Mouse (Mus musculus) limb, embryonic 14.5 days (tissue): ENCODE data around the gene Anp32a. TPM values are rescaled to one million over a fixed set of nuclear protein-coding genes. Genes with fewer than 3 reads are reported as not detected.
A peak's percentile ranks its signal among the peaks of the same experiment; 100 is the strongest.

Experiments
- ATAC-seq: fragments of 200-750 bp; cut with Nextera tagmentation; 2 replicates; pipeline ENCODE4 v1.8.0; 2017; ENCODE audit warnings: low read depth, moderate number of reproducible peaks, moderate TSS enrichment; ENCODE audit not compliant: low FRiP score
- DNase-seq: peaks from one replicate; pipeline ENCODE4 v3.0.0-alpha.2; 2015; ENCODE audit warnings: low spot score
- H3K27ac ChIP-seq: fragments of 300-500 bp; sonication (generic); replicated peaks from 2 replicates; pipeline ENCODE4 v1.5.1; 2014; ENCODE audit warnings: low read depth, mild to moderate bottlenecking, low read length, moderate library complexity, mixed read lengths
- H3K27me3 ChIP-seq: fragments of 300-500 bp; sonication (generic); 2 replicates; pipeline ENCODE4 v1.6.1; 2014; ENCODE audit warnings: low read length, mixed read lengths; ENCODE audit not compliant: control insufficient read depth, insufficient read depth
- H3K36me3 ChIP-seq: fragments of 300-500 bp; sonication (generic); 2 replicates; pipeline ENCODE4 v1.6.1; 2014; ENCODE audit warnings: mild to moderate bottlenecking, low read length, moderate library complexity, mixed read lengths; ENCODE audit not compliant: control insufficient read depth, insufficient read depth
- H3K4me1 ChIP-seq: fragments of 300-500 bp; sonication (generic); 2 replicates; pipeline ENCODE4 v1.6.1; 2014; ENCODE audit warnings: antibody characterized with exemption, low read length, mixed read lengths; ENCODE audit not compliant: control insufficient read depth, insufficient read depth
- H3K4me2 ChIP-seq: fragments of 300-500 bp; sonication (generic); replicated peaks from 2 replicates; pipeline ENCODE4 v1.6.1; 2014; ENCODE audit warnings: low read depth, mild to moderate bottlenecking, low read length, moderate library complexity; ENCODE audit not compliant: severe bottlenecking
- H3K4me3 ChIP-seq: fragments of 300-500 bp; sonication (generic); replicated peaks from 2 replicates; pipeline ENCODE4 v1.5.1; 2014; ENCODE audit warnings: low read length
- H3K9ac ChIP-seq: fragments of 300-500 bp; sonication (generic); 2 replicates; pipeline ENCODE4 v1.6.1; 2014; ENCODE audit warnings: mild to moderate bottlenecking, low read depth, low read length, moderate library complexity; ENCODE audit not compliant: severe bottlenecking
- H3K9me3 ChIP-seq: fragments of 300-500 bp; sonication (generic); 2 replicates; pipeline ENCODE4 v1.6.1; 2016; ENCODE audit warnings: low read length; ENCODE audit not compliant: control insufficient read depth
- POLR2A ChIP-seq: fragments of 200-500 bp; IDR thresholded peaks from 2 replicates; pipeline ENCODE4 v1.8.0; 2012; ENCODE audit warnings: inconsistent platforms, mild to moderate bottlenecking, moderate library complexity, borderline replicate concordance; ENCODE audit not compliant: insufficient read depth, insufficient read length; ENCODE audit errors: extremely low read depth
- WGBS: fragments of 180-500 bp; shearing (Covaris S2); extraction: QIAGEN DNeasy Blood & Tissue Kit; methylation state at CpG from one replicate; pipeline ENCODE4 v1.1.7; 2014; 5-methylcytosine and 5-hydroxymethylcytosine counted together
- polyA plus RNA-seq, 2 experiments: library from polyadenylated mRNA; depleted of rRNA in 1 of 2; stranded (reverse) in 1 of 2; unstranded in 1 of 2; fragments of >200 nt; fragmentation: Nextera tagmentation in 1 of 2; extraction: Ambion mirVana in 1 of 2; gene quantifications; 2 replicates each; pipeline versions ENCODE4 v1.2.1 to v1.2.3; 2012 to 2014

The Anp32a gene
- polyA plus RNA-seq, 2 experiments, result 104 to 468 TPM

DNA sequence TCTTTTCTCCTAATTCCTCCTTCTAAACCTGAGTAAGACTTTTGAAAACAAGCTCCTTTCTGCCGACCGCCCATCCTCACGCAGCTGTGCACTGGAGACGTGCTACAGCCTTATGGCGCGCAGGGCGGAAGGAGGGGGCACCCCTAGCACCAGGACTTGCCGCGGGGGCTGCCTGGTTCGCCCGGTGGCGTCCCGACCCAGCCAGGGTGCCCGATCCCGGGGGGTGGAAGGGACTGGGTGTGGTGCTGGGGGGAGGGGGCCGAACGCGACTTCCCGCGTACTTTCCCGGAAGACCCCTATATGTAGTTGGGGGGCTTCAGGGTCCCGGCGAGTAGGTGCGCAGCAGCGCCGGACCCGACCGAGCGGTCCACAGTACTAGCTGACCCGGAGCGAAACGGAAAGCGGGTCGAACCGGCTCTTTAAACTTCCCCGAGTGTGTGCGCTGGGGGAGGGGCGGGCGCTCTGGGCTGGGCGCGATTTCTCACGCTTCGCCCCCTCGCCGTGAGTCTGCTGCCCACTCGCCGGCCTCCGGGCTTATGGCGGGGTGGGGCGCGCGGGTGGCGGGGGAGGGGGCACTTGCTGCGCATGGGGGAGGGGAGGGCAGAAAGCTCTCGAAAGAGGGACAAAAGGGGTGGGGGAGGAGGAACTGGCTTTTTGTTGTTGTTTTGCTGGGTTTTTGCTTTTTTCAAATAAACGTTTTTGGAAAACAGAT, 2.3 kb downstream of the Anp32a start:
- WGBS, result 1% methylated on average over 23 of the region's 56 CpGs

DNA sequence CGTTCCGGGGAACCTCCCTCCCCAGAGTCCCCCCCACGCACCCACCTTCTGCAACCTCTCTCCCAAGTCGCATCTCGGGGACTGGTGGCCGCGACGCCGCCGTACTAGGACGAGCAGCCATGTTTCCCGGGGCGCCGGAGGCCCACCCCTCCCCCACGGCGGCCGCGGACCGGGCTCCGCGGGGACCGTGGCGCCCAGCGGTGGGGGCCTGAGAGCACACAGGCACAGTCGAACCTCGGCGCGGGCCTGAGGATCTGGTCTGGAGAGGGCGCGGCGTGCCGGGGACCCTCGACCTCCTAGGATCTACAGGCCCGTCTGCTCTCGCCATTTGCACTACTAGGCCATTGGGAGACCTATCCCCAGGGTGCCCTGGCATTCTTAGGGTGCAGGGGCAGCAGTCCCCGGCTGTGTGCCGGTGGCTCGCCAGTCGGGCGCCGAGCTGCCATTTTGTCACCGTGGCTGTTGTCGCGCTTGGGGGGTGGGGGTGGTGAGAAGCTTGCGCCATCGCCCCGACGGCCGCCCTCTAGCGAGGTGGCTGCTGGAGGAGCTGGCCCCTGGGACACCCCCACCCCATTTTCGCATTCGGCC, 2.9 kb downstream of the Anp32a start:
- Histone ChIP-seq H3K36me3 (no peaks in the 10 kb centered on the region), H3K9me3 (no peaks in the 10 kb centered on the region), H3K27ac (peak overlapping the region; percentile 99), H3K4me2 (peak overlapping the region; percentile 73), H3K9ac (peak overlapping the region; percentile 98), H3K4me1 (peaks cover 20% of the 10 kb centered on the region), H3K4me3 (peak overlapping the region; percentile 88), H3K27me3 (no peaks in the 10 kb centered on the region)
- DNase-seq, result no peak
- no peak for ATAC-seq
- TF ChIP-seq POLR2A, result no peak
- WGBS, result 3% methylated on average over 52 of the region's 52 CpGs

More for the DNA sequence above, 2.3 kb downstream of the Anp32a start:
- H3K9me3 ChIP-seq, result no peaks in the 10 kb centered on the region
- H3K27ac ChIP-seq, result peak overlapping the region; percentile 99
- peak; percentile 21; the same call in 1 of the 2 replicates for TF ChIP-seq POLR2A
- H3K4me1 ChIP-seq, result peaks cover 20% of the 10 kb centered on the region
- no peaks in the 10 kb centered on the region for H3K27me3 ChIP-seq
- H3K4me2 ChIP-seq, result peak overlapping the region; percentile 73
- peak overlapping the region; percentile 88 for H3K4me3 ChIP-seq
- peak; percentile 45 for ATAC-seq
- H3K9ac ChIP-seq, result peak overlapping the region; percentile 98
- H3K36me3 ChIP-seq, result no peaks in the 10 kb centered on the region
- peak; percentile 67 for DNase-seq

DNA sequence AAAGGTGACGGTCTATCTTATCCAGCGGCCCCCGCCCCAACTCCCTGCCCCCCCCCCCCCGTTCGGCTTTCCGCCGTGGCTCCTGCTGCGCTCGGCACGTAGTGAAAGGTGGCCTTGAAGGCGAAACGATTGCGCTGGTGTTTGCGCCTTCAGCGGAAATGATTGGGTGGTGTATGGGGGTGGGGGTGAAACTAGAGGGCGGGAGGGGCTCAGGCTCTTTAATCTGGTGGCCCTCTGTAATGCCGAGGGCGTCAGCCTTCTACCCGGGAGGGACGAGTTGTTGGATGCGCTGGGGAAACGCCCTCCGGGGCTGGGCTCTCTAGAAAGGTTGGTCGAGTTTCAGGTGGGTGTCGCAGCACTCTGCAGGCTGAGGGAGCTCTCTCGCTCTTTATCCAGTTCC, 3.5 kb downstream of the Anp32a start:
- H3K27me3 ChIP-seq, result no peaks in the 10 kb centered on the region
- no peak for TF ChIP-seq POLR2A
- WGBS, result under 1% methylated on average over 15 of the region's 26 CpGs
- peak overlapping the region; percentile 73 for H3K4me2 ChIP-seq
- H3K27ac ChIP-seq, result peak overlapping the region; percentile 99
- ATAC-seq, result no peak
- no peaks in the 10 kb centered on the region for H3K9me3 ChIP-seq
- H3K4me1 ChIP-seq, result peaks cover 21% of the 10 kb centered on the region
- peak; percentile 65 for DNase-seq
- H3K9ac ChIP-seq, result peak overlapping the region; percentile 98
- peak overlapping the region; percentile 88 for H3K4me3 ChIP-seq
- no peaks in the 10 kb centered on the region for H3K36me3 ChIP-seq

DNA sequence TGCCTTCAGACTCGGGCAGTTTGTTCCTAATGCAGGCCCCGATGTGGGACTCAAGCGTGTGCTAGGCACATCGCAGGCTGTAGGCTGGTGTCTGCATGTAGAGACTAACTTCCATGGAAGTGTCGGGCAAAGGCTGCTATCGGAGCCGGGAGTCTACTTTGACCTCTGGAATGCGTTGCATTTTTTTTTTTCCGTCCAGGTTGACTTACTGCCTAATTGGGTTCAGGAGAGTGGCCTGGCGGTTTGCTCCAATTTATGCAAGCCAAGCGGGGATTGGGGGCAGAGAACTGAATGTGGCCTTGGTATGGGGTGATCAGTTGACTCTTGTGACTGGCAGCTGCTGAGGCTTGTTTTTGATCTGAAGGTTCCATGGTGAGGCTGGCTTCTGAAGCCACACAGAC, 4.0 kb downstream of the Anp32a start:
- TF ChIP-seq POLR2A, result no peak
- Histone ChIP-seq H3K36me3 (no peaks in the 10 kb centered on the region), H3K4me1 (peaks cover 25% of the 10 kb centered on the region), H3K4me2 (peak overlapping the region; percentile 73), H3K27ac (peak overlapping the region; percentile 99), H3K4me3 (peak overlapping the region; percentile 88), H3K27me3 (no peaks in the 10 kb centered on the region), H3K9me3 (no peaks in the 10 kb centered on the region), H3K9ac (peak overlapping the region; percentile 98)
- WGBS, result 5% methylated on average over 11 of the region's 11 CpGs
- no peak for DNase-seq
- ATAC-seq, result no peak

DNA sequence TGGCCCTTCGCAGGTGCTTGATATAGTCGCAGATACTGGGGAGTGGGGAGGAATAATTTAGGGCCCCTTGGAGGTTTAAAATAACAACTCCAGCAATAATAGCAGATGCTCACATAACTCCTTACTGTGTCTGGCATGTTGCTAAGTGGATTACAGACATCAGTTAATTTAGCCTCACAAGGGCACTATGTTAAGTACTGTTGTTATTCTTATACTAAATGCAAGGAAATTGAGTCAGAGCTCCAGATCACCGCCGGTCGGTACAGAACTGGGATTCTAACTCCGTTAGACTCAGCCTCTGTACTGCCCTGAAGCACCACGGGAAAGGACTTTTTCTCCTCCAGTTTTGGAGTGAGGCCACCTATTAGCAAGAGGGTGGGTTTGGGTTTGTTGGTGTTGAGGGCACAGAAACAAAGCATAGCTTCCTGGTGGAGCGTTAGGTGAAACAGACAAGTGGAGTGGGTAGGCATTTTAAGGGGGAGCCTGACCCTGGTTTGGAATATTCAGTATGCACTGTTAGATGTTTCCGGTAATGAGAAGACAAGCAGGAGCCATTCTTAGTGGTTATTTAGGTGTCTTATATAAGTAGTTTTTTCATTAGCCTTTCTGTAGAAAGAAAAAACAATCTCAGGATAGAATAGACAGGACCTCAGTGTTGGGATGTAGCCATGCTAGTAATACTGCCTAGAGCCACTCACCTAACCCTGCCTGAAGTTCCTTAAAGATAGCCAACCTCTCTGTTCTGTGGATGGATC, 4.7 kb downstream of the Anp32a start:
- Histone ChIP-seq H3K9ac (peak overlapping the region; percentile 98; the same call in 1 of the 2 replicates), H3K4me3 (no peak overlapping the region), H3K27ac (peak overlapping the region; percentile 99; the same call in 1 of the 2 replicates)

More for the DNA sequence above, 4.7 kb downstream of the Anp32a start:
- Histone ChIP-seq H3K36me3 (no peaks in the 10 kb centered on the region), H3K9me3 (no peaks in the 10 kb centered on the region), H3K27me3 (no peaks in the 10 kb centered on the region), H3K4me1 (peaks cover 30% of the 10 kb centered on the region), H3K4me2 (peak overlapping the region; percentile 73)
- DNase-seq (no peak), ATAC-seq (no peak)
- TF ChIP-seq POLR2A, result no peak
- 51% methylated on average over 9 of the region's 9 CpGs for WGBS
